Mouse (Mus musculus) heart, embryonic 12.5 days (tissue): ENCODE results near the gene Myo19. TPM values are rescaled to one million over a fixed set of nuclear protein-coding genes. Genes with fewer than 3 reads are reported as not detected.

Experiments
- ATAC-seq: fragments of 200-750 bp; cut with Nextera tagmentation; 2 replicates; pipeline ENCODE4 v1.8.0; 2017; ENCODE audit warnings: moderate TSS enrichment, moderate library complexity; ENCODE audit not compliant: insufficient number of reproducible peaks, low FRiP score
- H3K27ac ChIP-seq: fragments of 300-500 bp; sonication (generic); 2 replicates; pipeline ENCODE4 v1.5.1; 2016; ENCODE audit warnings: mild to moderate bottlenecking, moderate library complexity; ENCODE audit not compliant: poor library complexity, severe bottlenecking
- H3K27me3 ChIP-seq: fragments of 300-500 bp; sonication (generic); replicated peaks from 2 replicates; pipeline ENCODE4 v1.6.1; 2016; ENCODE audit warnings: mild to moderate bottlenecking, moderate library complexity
- H3K36me3 ChIP-seq: fragments of 300-500 bp; sonication (generic); 2 replicates; pipeline ENCODE4 v1.6.1; 2016; ENCODE audit warnings: mild to moderate bottlenecking, moderate library complexity
- H3K4me1 ChIP-seq: fragments of 300-500 bp; sonication (generic); replicated peaks from 2 replicates; pipeline ENCODE4 v1.6.1; 2016; ENCODE audit warnings: mild to moderate bottlenecking
- H3K4me2 ChIP-seq: fragments of 300-500 bp; sonication (generic); 2 replicates; pipeline ENCODE4 v1.6.1; 2016; ENCODE audit warnings: mild to moderate bottlenecking, moderate library complexity
- H3K4me3 ChIP-seq: fragments of 300-500 bp; sonication (generic); 2 replicates; pipeline ENCODE4 v1.5.1; 2016; ENCODE audit warnings: mild to moderate bottlenecking
- H3K9ac ChIP-seq: fragments of 300-500 bp; sonication (generic); 2 replicates; pipeline ENCODE4 v1.6.1; 2016; ENCODE audit warnings: mild to moderate bottlenecking, moderate library complexity
- H3K9me3 ChIP-seq: fragments of 300-500 bp; sonication (generic); replicated peaks from 2 replicates; pipeline ENCODE4 v1.6.1; 2016; ENCODE audit warnings: mild to moderate bottlenecking, moderate library complexity
- WGBS: fragments of 180-500 bp; shearing (Covaris S2); methylation state at CpG from one replicate; pipeline ENCODE4 v1.1.7; 2016; 5-methylcytosine and 5-hydroxymethylcytosine counted together
- polyA plus RNA-seq: library from polyadenylated mRNA; unstranded; fragments of >200 nt; fragmentation: Nextera tagmentation; extraction: Ambion mirVana; gene quantifications from 2 replicates; pipeline ENCODE4 v1.2.1, GENCODE M21; 2016

Myo19 gene
- 7.9 and 8.3 TPM in 2 replicates for polyA plus RNA-seq

GRCm38 (mm10) chr11:84879772-84880464 lies at the start of gene Myo19, which contains the start of gene Pigw:
Gene Myo19 (plus strand): TSS chr11:84880148.
Gene Pigw (minus strand): TSS chr11:84880285.
- peak within 1 kb of the TSS; percentile 82 for H3K4me3 ChIP-seq
- H3K27ac ChIP-seq, result peak within 1 kb of the TSS; percentile 87
- peaks cover 16% of the 10 kb centered on the region for H3K4me1 ChIP-seq
- H3K9ac ChIP-seq, result peak within 1 kb of the TSS; percentile 84
- under 1% methylated on average over 78 of the region's 81 CpGs for WGBS
- peaks cover 38% of the 10 kb centered on the region for H3K36me3 ChIP-seq
- H3K27me3 ChIP-seq, result no peaks in the 10 kb centered on the region
- H3K9me3 ChIP-seq, result no peaks in the 10 kb centered on the region
- H3K4me2 ChIP-seq, result peak within 1 kb of the TSS; percentile 94
- peak; percentile 97 for ATAC-seq

- no peak overlapping the region for H3K4me3 ChIP-seq
- H3K36me3 ChIP-seq, result peaks cover 70% of the 10 kb centered on the region
- no peak overlapping the region for H3K4me2 ChIP-seq
- no peaks in the 10 kb centered on the region for H3K9me3 ChIP-seq
- no peak overlapping the region for H3K9ac ChIP-seq
- no peak overlapping the region for H3K27ac ChIP-seq
- H3K4me1 ChIP-seq, result no peaks in the 10 kb centered on the region
- 89% methylated on average over 2 of the region's 2 CpGs for WGBS
- no peak for ATAC-seq
- no peaks in the 10 kb centered on the region for H3K27me3 ChIP-seq
Measured at GRCm38 (mm10) chr11:84839330-84839729, 40.6 kb upstream of the Myo19 start.

DNA sequence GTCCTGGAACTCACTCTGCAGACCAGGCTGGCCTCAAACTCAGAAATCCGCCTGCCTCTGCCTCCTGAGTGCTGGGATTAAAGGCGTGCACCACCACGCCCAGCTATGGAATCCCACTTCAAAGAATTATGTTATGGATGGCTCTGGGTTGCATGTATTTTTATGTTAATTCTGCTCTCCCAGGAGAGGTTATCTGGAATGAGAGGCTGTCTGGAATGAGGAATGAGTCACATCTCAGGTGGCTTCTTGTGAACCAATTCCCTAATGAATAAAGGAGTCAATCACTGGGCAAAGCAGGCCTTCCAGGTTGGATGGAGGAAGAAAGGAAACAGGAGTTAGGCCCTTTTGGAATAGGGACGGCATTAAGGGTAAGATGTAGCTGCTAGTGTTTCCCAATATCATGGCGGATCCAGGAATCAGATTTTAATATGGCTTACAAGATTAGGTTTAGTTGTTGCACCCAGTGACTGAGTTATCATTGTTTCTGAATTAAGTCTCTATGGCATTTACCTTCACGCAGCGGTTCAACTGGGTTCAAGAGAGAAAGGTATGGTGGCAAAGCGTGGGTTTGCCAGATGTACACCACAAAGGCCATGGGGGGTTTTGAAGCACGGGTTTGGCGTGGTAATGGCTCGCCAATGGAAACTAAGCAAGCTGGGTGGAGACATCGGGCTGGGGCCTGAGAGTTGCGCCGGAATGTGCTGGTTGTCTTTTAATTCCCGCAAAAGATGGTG lies 33.0 kb upstream of the Myo19 start:
- H3K4me1 ChIP-seq, result no peaks in the 10 kb centered on the region
- H3K4me2 ChIP-seq, result no peak overlapping the region
- H3K9me3 ChIP-seq, result no peaks in the 10 kb centered on the region
- no peaks in the 10 kb centered on the region for H3K27me3 ChIP-seq
- no peak overlapping the region for H3K4me3 ChIP-seq
- H3K27ac ChIP-seq, result no peak overlapping the region
- no peak overlapping the region for H3K9ac ChIP-seq
- WGBS, result 93% methylated on average over 15 of the region's 15 CpGs
- ATAC-seq, result no peak
- peaks cover 59% of the 10 kb centered on the region for H3K36me3 ChIP-seq

DNA sequence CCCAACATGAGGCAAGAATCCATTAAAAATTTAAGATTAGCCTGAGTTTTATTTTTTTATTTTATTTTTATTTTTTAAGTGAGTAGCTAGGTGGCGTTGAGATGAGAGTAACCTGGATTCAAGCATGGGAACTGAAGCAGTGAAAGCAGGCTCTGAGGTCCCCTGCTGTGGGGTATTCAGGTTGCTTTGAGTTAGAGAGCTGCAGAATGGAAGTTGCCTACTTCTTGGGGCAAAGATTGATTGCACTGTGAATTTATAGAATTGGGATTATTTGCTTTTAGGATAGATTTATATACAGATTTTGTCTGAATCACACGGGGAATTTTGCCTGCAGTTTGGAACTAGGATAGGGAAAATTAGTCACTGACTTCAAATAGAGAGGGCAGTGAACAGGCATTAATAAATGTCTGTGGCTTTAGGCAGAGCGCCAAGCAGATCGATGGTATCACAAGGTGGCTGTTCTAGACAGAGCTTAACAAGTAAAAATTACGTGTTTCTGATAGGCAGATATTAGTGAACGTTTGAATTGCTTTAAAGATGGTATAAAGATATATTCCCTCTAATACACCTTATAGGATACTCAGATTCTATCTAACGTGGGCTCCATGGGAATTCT lies 32.4 kb upstream of the Myo19 start:
- H3K4me3 ChIP-seq, result no peak overlapping the region
- H3K4me2 ChIP-seq, result no peak overlapping the region
- WGBS, result 85% methylated on average over 7 of the region's 7 CpGs
- peaks cover 64% of the 10 kb centered on the region for H3K36me3 ChIP-seq
- H3K9me3 ChIP-seq, result no peaks in the 10 kb centered on the region
- ATAC-seq, result no peak
- no peak overlapping the region for H3K9ac ChIP-seq
- no peaks in the 10 kb centered on the region for H3K4me1 ChIP-seq
- no peak overlapping the region for H3K27ac ChIP-seq
- no peaks in the 10 kb centered on the region for H3K27me3 ChIP-seq

GRCm38 (mm10) chr11:84855285-84855684 lies 24.7 kb upstream of the Myo19 start:
- Histone ChIP-seq H3K27ac (no peak overlapping the region), H3K4me1 (no peaks in the 10 kb centered on the region), H3K4me2 (no peak overlapping the region), H3K9me3 (no peaks in the 10 kb centered on the region), H3K4me3 (no peak overlapping the region), H3K9ac (no peak overlapping the region), H3K27me3 (no peaks in the 10 kb centered on the region), H3K36me3 (peaks cover 54% of the 10 kb centered on the region)
- 94% methylated on average over 6 of the region's 6 CpGs for WGBS
- ATAC-seq, result no peak

DNA sequence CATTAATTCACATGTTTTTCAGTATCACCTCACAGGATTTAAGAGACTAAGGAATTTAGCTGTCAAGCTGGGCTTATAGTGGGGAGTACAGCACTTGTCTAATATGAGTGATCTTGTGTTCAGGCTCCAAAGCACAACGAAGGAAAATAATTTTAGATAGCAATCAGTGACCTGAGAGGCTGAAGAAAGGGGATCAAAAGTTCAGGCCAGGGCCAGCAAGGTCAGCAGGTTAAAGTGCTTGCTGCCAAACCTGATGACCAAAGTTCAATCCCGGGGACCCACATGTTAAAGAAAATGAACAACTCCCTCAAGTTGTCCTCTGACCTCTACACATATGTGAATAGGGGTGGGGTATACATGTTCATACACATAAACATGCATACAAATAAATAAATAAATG lies 14.7 kb upstream of the Myo19 start:
- Histone ChIP-seq H3K36me3 (peaks cover 18% of the 10 kb centered on the region), H3K4me1 (peaks cover 11% of the 10 kb centered on the region), H3K9ac (no peak overlapping the region), H3K27me3 (no peaks in the 10 kb centered on the region), H3K4me3 (no peak overlapping the region), H3K9me3 (no peaks in the 10 kb centered on the region), H3K4me2 (no peak overlapping the region), H3K27ac (no peak overlapping the region)
- no peak for ATAC-seq
- 58% methylated on average over 2 of the region's 2 CpGs for WGBS

- no peak overlapping the region for H3K4me3 ChIP-seq
- peaks cover 11% of the 10 kb centered on the region for H3K4me1 ChIP-seq
- WGBS, result 90% methylated on average over 2 of the region's 2 CpGs
- no peak overlapping the region for H3K27ac ChIP-seq
- ATAC-seq, result no peak
- H3K27me3 ChIP-seq, result no peaks in the 10 kb centered on the region
- H3K4me2 ChIP-seq, result peak overlapping the region; percentile 40; the same call in 1 of the 2 replicates
- no peaks in the 10 kb centered on the region for H3K9me3 ChIP-seq
- no peak overlapping the region for H3K9ac ChIP-seq
- H3K36me3 ChIP-seq, result peaks cover 5% of the 10 kb centered on the region
Measured at GRCm38 (mm10) chr11:84867586-84867985, 12.4 kb upstream of the Myo19 start.

DNA sequence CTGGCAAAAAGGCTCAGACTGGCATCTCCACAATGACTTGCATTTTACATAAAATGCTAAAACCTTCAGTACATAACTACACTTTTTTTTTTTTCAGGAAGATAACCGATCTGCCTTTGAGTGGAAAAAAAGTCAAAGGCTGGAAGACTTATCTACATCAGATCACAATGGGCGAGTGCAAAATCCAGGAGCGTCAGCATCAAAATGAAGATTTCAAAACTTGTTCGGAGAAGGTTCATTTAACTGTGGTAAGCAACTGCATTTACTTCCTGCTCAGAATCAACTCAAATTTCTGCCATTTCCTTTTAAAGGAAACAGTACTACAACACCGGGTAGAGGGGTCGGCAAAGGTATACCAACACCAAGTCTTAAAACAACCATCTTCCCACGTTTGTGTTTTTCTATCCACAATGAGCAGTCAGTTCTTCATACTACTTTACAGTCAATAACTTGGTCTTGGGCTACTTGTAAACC lies 11.1 kb upstream of the Myo19 start:
- Histone ChIP-seq H3K27me3 (no peaks in the 10 kb centered on the region), H3K36me3 (peaks cover 1% of the 10 kb centered on the region; the same call in 1 of the 2 replicates), H3K4me1 (peaks cover 11% of the 10 kb centered on the region), H3K27ac (peak overlapping the region; percentile 97), H3K4me3 (peak overlapping the region; percentile 100), H3K4me2 (peak overlapping the region; percentile 88), H3K9me3 (no peaks in the 10 kb centered on the region), H3K9ac (peak overlapping the region; percentile 100)
- no peak for ATAC-seq
- 8% methylated on average over 7 of the region's 7 CpGs for WGBS

DNA sequence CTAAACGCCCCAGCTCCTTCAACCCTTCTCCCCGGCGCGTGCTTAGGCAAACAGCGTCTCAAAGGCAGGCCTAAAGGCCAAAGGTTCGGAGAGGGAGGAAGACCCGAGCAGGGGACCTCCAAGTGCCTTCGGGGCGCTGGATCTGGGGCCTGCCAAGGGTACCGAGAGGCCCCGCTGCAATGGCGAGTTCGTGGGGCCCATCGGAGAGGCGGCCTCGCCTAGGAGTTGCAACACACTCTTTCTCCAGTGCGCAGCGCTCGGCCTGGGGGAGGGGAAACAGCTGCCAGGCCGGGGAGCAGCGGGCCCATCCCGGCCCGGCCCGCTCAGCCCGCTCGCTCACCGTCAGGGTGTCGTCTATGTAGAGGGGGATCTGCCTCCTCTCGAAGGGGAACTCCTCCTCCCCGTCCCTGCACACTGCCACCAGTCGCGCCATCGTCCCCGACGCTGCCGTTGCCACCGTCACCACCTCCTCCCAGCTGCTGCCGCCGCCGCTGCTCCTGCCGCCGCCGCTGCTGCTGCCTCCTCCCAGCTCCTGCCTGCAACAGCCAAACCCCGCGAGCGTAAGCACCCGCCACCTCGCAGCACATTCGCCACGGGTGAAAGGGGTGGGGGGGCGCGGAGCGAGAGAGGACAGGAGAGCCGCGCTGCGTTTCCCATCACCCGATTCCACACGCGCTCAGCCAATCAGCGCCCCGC lies 10.3 kb upstream of the Myo19 start:
- no peaks in the 10 kb centered on the region for H3K27me3 ChIP-seq
- peak overlapping the region; percentile 88 for H3K4me2 ChIP-seq
- H3K9me3 ChIP-seq, result no peaks in the 10 kb centered on the region
- H3K4me3 ChIP-seq, result peak overlapping the region; percentile 100
- peak; percentile 81 for ATAC-seq
- H3K36me3 ChIP-seq, result peaks cover 3% of the 10 kb centered on the region; the same call in 1 of the 2 replicates
- H3K27ac ChIP-seq, result peak overlapping the region; percentile 97
- peak overlapping the region; percentile 100 for H3K9ac ChIP-seq
- peaks cover 9% of the 10 kb centered on the region for H3K4me1 ChIP-seq
- WGBS, result under 1% methylated on average over 61 of the region's 61 CpGs

DNA sequence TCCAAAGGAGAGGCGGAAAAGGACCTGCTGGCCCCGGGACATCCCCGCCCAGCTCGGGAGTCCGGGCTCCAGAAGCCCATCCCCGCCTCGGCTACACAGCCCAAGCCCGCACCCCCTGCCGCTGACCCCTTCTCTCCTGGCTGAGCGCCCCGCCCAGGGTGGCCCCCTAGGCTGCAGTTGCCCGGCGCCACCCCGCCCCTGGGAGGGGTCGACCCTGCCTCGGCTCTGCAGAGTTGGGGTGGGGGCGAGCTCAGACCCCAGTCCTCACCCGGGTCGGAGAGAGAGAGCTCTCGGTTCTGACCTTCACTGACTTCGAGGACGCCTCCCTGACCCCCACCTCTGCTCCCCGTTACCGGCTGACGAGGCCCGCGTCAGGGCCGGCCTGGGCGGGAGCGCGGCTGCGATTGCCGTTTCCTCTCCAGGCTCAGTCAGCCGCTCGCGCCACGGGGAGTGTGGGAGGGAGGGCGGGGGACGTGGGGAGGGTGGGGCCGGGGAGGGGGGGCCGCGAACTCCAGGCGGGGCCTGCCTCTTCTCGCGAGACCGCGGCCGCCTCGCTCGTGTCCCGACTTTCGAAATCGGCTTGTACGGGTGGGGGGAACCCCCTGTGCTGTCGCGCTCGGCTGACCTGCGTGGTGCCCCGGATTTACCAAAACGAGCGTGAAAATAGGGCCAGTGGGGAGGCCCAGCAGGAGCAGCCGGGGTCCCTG lies 9.5 kb upstream of the Myo19 start, which contains the start of gene Ggnbp2:
Ggnbp2 (minus strand) TSS at position 481 of the 707 bp plus-strand sequence.
- peaks cover 3% of the 10 kb centered on the region; the same call in 1 of the 2 replicates for H3K36me3 ChIP-seq
- H3K9ac ChIP-seq, result peak within 1 kb of the TSS; percentile 100
- ATAC-seq, result peak; percentile 90
- no peaks in the 10 kb centered on the region for H3K9me3 ChIP-seq
- peak within 1 kb of the TSS; percentile 88 for H3K4me2 ChIP-seq
- H3K27ac ChIP-seq, result peak within 1 kb of the TSS; percentile 97
- no peaks in the 10 kb centered on the region for H3K27me3 ChIP-seq
- H3K4me1 ChIP-seq, result peaks cover 5% of the 10 kb centered on the region
- under 1% methylated on average over 51 of the region's 62 CpGs for WGBS
- H3K4me3 ChIP-seq, result peak within 1 kb of the TSS; percentile 100
